Mouse (Mus musculus): ENCODE results near the gene Hlcs. TPM values are rescaled to one million over a fixed set of nuclear protein-coding genes. Genes with fewer than 3 reads are reported as not detected.

Hlcs gene
- polyA plus RNA-seq, 1 experiment from 2014 or later: 12.6 TPM

- H3K27ac ChIP-seq (replicated peaks): peak overlapping the region; percentile 28; the same call in 1 of the 2 replicates
- H3K27me3 ChIP-seq (ENCODE audit: low read depth, poor library complexity, severe bottlenecking): peaks cover 100% of the 10 kb centered on the region
- no peaks in the 10 kb centered on the region for H3K9me3 ChIP-seq (replicated peaks)
- H3K4me1 ChIP-seq: peaks cover 27% of the 10 kb centered on the region
- peak; percentile 57 for DNase-seq (ENCODE audit: low spot score)
- H3K4me3 ChIP-seq: peak overlapping the region; percentile 14; the same call in 1 of the 2 replicates
- WGBS: 11% methylated on average over 4 of the region's 4 CpGs
- no peaks in the 10 kb centered on the region for H3K36me3 ChIP-seq
These were observed 143.2 kb downstream of the Hlcs start for GRCm38 (mm10) chr16:94170218-94170617.

- no peak overlapping the region for H3K4me3 ChIP-seq
- H3K27ac ChIP-seq (replicated peaks): no peak overlapping the region
- 87% methylated on average over 16 of the region's 16 CpGs for WGBS
- H3K9me3 ChIP-seq (replicated peaks): no peaks in the 10 kb centered on the region
- peaks cover 100% of the 10 kb centered on the region for H3K27me3 ChIP-seq (ENCODE audit: low read depth, poor library complexity, severe bottlenecking)
- peaks cover 38% of the 10 kb centered on the region for H3K4me1 ChIP-seq
- no peak for DNase-seq (ENCODE audit: low spot score)
- no peaks in the 10 kb centered on the region for H3K36me3 ChIP-seq
These were observed 144.5 kb downstream of the Hlcs start for GRCm38 (mm10) chr16:94168655-94169545.

- WGBS: 36% methylated on average over 5 of the region's 5 CpGs
- Histone ChIP-seq H3K4me1 (peaks cover 50% of the 10 kb centered on the region), H3K4me3 (no peak overlapping the region), H3K27ac (replicated peaks) (peak overlapping the region; percentile 55; the same call in 1 of the 2 replicates), H3K9me3 (replicated peaks) (no peaks in the 10 kb centered on the region), H3K27me3 (ENCODE audit: low read depth, poor library complexity, severe bottlenecking) (peaks cover 94% of the 10 kb centered on the region), H3K36me3 (no peaks in the 10 kb centered on the region)
- DNase-seq (ENCODE audit: low spot score): no peak
These were observed 148.4 kb downstream of the Hlcs start for GRCm38 (mm10) chr16:94164978-94165377.

GRCm38 (mm10) chr16:94164236-94164635 lies 149.1 kb downstream of the Hlcs start:
- Histone ChIP-seq H3K4me3 (no peak overlapping the region), H3K4me1 (peaks cover 44% of the 10 kb centered on the region), H3K27ac (replicated peaks) (peak overlapping the region; percentile 55; the same call in 1 of the 2 replicates), H3K9me3 (replicated peaks) (no peaks in the 10 kb centered on the region), H3K36me3 (no peaks in the 10 kb centered on the region), H3K27me3 (ENCODE audit: low read depth, poor library complexity, severe bottlenecking) (peaks cover 94% of the 10 kb centered on the region)
- DNase-seq (ENCODE audit: low spot score): no peak
- 25% methylated on average over 7 of the region's 7 CpGs for WGBS

GRCm38 (mm10) chr16:94163051-94163450 lies 150.3 kb downstream of the Hlcs start:
- H3K36me3 ChIP-seq: no peaks in the 10 kb centered on the region
- H3K4me3 ChIP-seq: no peak overlapping the region
- no peaks in the 10 kb centered on the region for H3K9me3 ChIP-seq (replicated peaks)
- H3K27ac ChIP-seq (replicated peaks): no peak overlapping the region
- 95% methylated on average over 11 of the region's 11 CpGs for WGBS
- H3K27me3 ChIP-seq (ENCODE audit: low read depth, poor library complexity, severe bottlenecking): peaks cover 84% of the 10 kb centered on the region
- H3K4me1 ChIP-seq: peaks cover 43% of the 10 kb centered on the region
- DNase-seq (ENCODE audit: low spot score): no peak

- WGBS: 44% methylated on average over 6 of the region's 6 CpGs
- peaks cover 77% of the 10 kb centered on the region for H3K27me3 ChIP-seq (ENCODE audit: low read depth, poor library complexity, severe bottlenecking)
These were observed 151.4 kb downstream of the Hlcs start for GRCm38 (mm10) chr16:94162000-94162399.

GRCm38 (mm10) chr16:94157819-94158218 lies 155.6 kb downstream of the Hlcs start:
- Histone ChIP-seq H3K9me3 (replicated peaks) (no peaks in the 10 kb centered on the region), H3K4me3 (no peak overlapping the region), H3K4me1 (peaks cover 37% of the 10 kb centered on the region), H3K27ac (replicated peaks) (no peak overlapping the region), H3K36me3 (no peaks in the 10 kb centered on the region), H3K27me3 (ENCODE audit: low read depth, poor library complexity, severe bottlenecking) (peaks cover 76% of the 10 kb centered on the region)
- no peak for DNase-seq (ENCODE audit: low spot score)
- WGBS: 86% methylated on average over 8 of the region's 8 CpGs

More at GRCm38 (mm10) chr16:94162000-94162399, 151.4 kb downstream of the Hlcs start:
- no peak for DNase-seq (ENCODE audit: low spot score)
- H3K4me3 ChIP-seq: no peak overlapping the region
- H3K4me1 ChIP-seq: peaks cover 43% of the 10 kb centered on the region
- no peaks in the 10 kb centered on the region for H3K9me3 ChIP-seq (replicated peaks)
- H3K36me3 ChIP-seq: no peaks in the 10 kb centered on the region
- H3K27ac ChIP-seq (replicated peaks): no peak overlapping the region

GRCm38 (mm10) chr16:94155041-94155653 lies 158.2 kb downstream of the Hlcs start:
- peak overlapping the region; percentile 33; the same call in 1 of the 2 replicates for H3K27ac ChIP-seq (replicated peaks)
- WGBS: 19% methylated on average over 14 of the region's 14 CpGs
- H3K4me1 ChIP-seq: peaks cover 33% of the 10 kb centered on the region
- peaks cover 82% of the 10 kb centered on the region for H3K27me3 ChIP-seq (ENCODE audit: low read depth, poor library complexity, severe bottlenecking)
- DNase-seq (ENCODE audit: low spot score): peak; percentile 35
- H3K36me3 ChIP-seq: no peaks in the 10 kb centered on the region
- H3K4me3 ChIP-seq: no peak overlapping the region
- H3K9me3 ChIP-seq (replicated peaks): no peaks in the 10 kb centered on the region

GRCm38 (mm10) chr16:94150125-94151103 lies 163.0 kb downstream of the Hlcs start:
- Histone ChIP-seq H3K27ac (replicated peaks) (no peak overlapping the region), H3K9me3 (replicated peaks) (no peaks in the 10 kb centered on the region), H3K36me3 (no peaks in the 10 kb centered on the region), H3K4me3 (no peak overlapping the region), H3K4me1 (peaks cover 44% of the 10 kb centered on the region), H3K27me3 (ENCODE audit: low read depth, poor library complexity, severe bottlenecking) (peaks cover 93% of the 10 kb centered on the region)
- DNase-seq (ENCODE audit: low spot score): no peak
- 86% methylated on average over 15 of the region's 15 CpGs for WGBS

GRCm38 (mm10) chr16:94148139-94148538 lies 165.2 kb downstream of the Hlcs start:
- H3K9me3 ChIP-seq (replicated peaks): no peaks in the 10 kb centered on the region
- peak overlapping the region; percentile 27 for H3K4me3 ChIP-seq
- DNase-seq (ENCODE audit: low spot score): peak; percentile 48
- peak overlapping the region; percentile 55 for H3K27ac ChIP-seq (replicated peaks)
- peaks cover 80% of the 10 kb centered on the region for H3K27me3 ChIP-seq (ENCODE audit: low read depth, poor library complexity, severe bottlenecking)
- no peaks in the 10 kb centered on the region for H3K36me3 ChIP-seq
- H3K4me1 ChIP-seq: peaks cover 45% of the 10 kb centered on the region
- 28% methylated on average over 11 of the region's 11 CpGs for WGBS

GRCm38 (mm10) chr16:94143325-94143724 lies 170.0 kb downstream of the Hlcs start:
- 42% methylated on average over 10 of the region's 10 CpGs for WGBS
- Histone ChIP-seq H3K27ac (replicated peaks) (peak overlapping the region; percentile 19; the same call in 1 of the 2 replicates), H3K27me3 (ENCODE audit: low read depth, poor library complexity, severe bottlenecking) (peaks cover 44% of the 10 kb centered on the region), H3K4me3 (no peak overlapping the region), H3K36me3 (no peaks in the 10 kb centered on the region), H3K4me1 (peaks cover 36% of the 10 kb centered on the region), H3K9me3 (replicated peaks) (no peaks in the 10 kb centered on the region)
- DNase-seq (ENCODE audit: low spot score): no peak

- Histone ChIP-seq H3K27ac (replicated peaks) (0 out of 2 replicates have a peak overlapping the region, but pooled peaks have one; percentile 38), H3K4me1 (peaks cover 30% of the 10 kb centered on the region), H3K36me3 (no peaks in the 10 kb centered on the region), H3K27me3 (ENCODE audit: low read depth, poor library complexity, severe bottlenecking) (peaks cover 25% of the 10 kb centered on the region), H3K4me3 (no peak overlapping the region), H3K9me3 (replicated peaks) (no peaks in the 10 kb centered on the region; the same call in 1 of the 2 replicates)
- 79% methylated on average over 10 of the region's 10 CpGs for WGBS
- DNase-seq (ENCODE audit: low spot score): no peak
These were observed 172.6 kb downstream of the Hlcs start for GRCm38 (mm10) chr16:94140746-94141145.
